Mouse (Mus musculus): Measurements from ENCODE around the gene Pecam1. TPM values are rescaled to one million over a fixed set of nuclear protein-coding genes. Genes with fewer than 3 reads are reported as not detected.

Pecam1 gene
- polyA plus RNA-seq, 1 experiment from 2014 or later: 61.4 TPM

GRCm38 (mm10) chr11:106688375-106688774 lies 62.1 kb downstream of the Pecam1 start:
- ATAC-seq (ENCODE audit: extremely low read depth, insufficient number of reproducible peaks, low FRiP score, low TSS enrichment): no peak
- Histone ChIP-seq H3K9me3 (no peaks in the 10 kb centered on the region), H3K27me3 (replicated peaks) (no peaks in the 10 kb centered on the region), H3K4me2 (no peak overlapping the region), H3K36me3 (peaks cover 14% of the 10 kb centered on the region), H3K9ac (no peak overlapping the region), H3K4me1 (peaks cover 11% of the 10 kb centered on the region), H3K27ac (replicated peaks) (no peak overlapping the region), H3K4me3 (no peak overlapping the region)
- WGBS: 65% methylated on average over 5 of the region's 5 CpGs

GRCm38 (mm10) chr11:106687293-106687692 lies 63.1 kb downstream of the Pecam1 start:
- H3K4me2 ChIP-seq: no peak overlapping the region
- H3K27ac ChIP-seq (replicated peaks): no peak overlapping the region
- WGBS: 84% methylated on average over 9 of the region's 9 CpGs
- no peaks in the 10 kb centered on the region for H3K9me3 ChIP-seq
- peaks cover 14% of the 10 kb centered on the region for H3K36me3 ChIP-seq
- H3K9ac ChIP-seq: no peak overlapping the region
- no peaks in the 10 kb centered on the region for H3K27me3 ChIP-seq (replicated peaks)
- ATAC-seq (ENCODE audit: extremely low read depth, insufficient number of reproducible peaks, low FRiP score, low TSS enrichment): no peak
- peaks cover 16% of the 10 kb centered on the region for H3K4me1 ChIP-seq
- no peak overlapping the region for H3K4me3 ChIP-seq

- 86% methylated on average over 8 of the region's 8 CpGs for WGBS
- H3K4me1 ChIP-seq: peaks cover 26% of the 10 kb centered on the region
- H3K27ac ChIP-seq (replicated peaks): no peak overlapping the region
- H3K9ac ChIP-seq: no peak overlapping the region
- H3K4me3 ChIP-seq: no peak overlapping the region
- H3K36me3 ChIP-seq: peaks cover 8% of the 10 kb centered on the region
- no peak overlapping the region for H3K4me2 ChIP-seq
- no peak for ATAC-seq (ENCODE audit: extremely low read depth, insufficient number of reproducible peaks, low FRiP score, low TSS enrichment)
- H3K27me3 ChIP-seq (replicated peaks): no peaks in the 10 kb centered on the region
- no peaks in the 10 kb centered on the region for H3K9me3 ChIP-seq
Measured at GRCm38 (mm10) chr11:106684027-106684426, 66.4 kb downstream of the Pecam1 start.

GRCm38 (mm10) chr11:106683345-106683744 lies 67.1 kb downstream of the Pecam1 start:
- Histone ChIP-seq H3K36me3 (peaks cover 8% of the 10 kb centered on the region), H3K27me3 (replicated peaks) (no peaks in the 10 kb centered on the region), H3K9me3 (no peaks in the 10 kb centered on the region), H3K4me3 (no peak overlapping the region), H3K27ac (replicated peaks) (no peak overlapping the region), H3K9ac (no peak overlapping the region), H3K4me2 (no peak overlapping the region), H3K4me1 (peaks cover 25% of the 10 kb centered on the region)
- 71% methylated on average over 3 of the region's 3 CpGs for WGBS
- ATAC-seq (ENCODE audit: extremely low read depth, insufficient number of reproducible peaks, low FRiP score, low TSS enrichment): no peak

- Histone ChIP-seq H3K9ac (no peak overlapping the region), H3K27me3 (replicated peaks) (no peaks in the 10 kb centered on the region), H3K36me3 (peaks cover 8% of the 10 kb centered on the region; the same call in 1 of the 2 replicates), H3K4me1 (peaks cover 41% of the 10 kb centered on the region), H3K27ac (replicated peaks) (no peak overlapping the region), H3K4me2 (no peak overlapping the region), H3K4me3 (no peak overlapping the region), H3K9me3 (no peaks in the 10 kb centered on the region)
- ATAC-seq (ENCODE audit: extremely low read depth, insufficient number of reproducible peaks, low FRiP score, low TSS enrichment): no peak
- WGBS: 79% methylated on average over 6 of the region's 6 CpGs
Measured at GRCm38 (mm10) chr11:106681138-106681537, 69.3 kb downstream of the Pecam1 start.

GRCm38 (mm10) chr11:106679874-106680273 lies 70.6 kb downstream of the Pecam1 start:
- H3K27me3 ChIP-seq (replicated peaks): no peaks in the 10 kb centered on the region
- no peak overlapping the region for H3K4me2 ChIP-seq
- no peak for ATAC-seq (ENCODE audit: extremely low read depth, insufficient number of reproducible peaks, low FRiP score, low TSS enrichment)
- H3K4me3 ChIP-seq: no peak overlapping the region
- no peak overlapping the region for H3K9ac ChIP-seq
- H3K27ac ChIP-seq (replicated peaks): no peak overlapping the region
- peaks cover 51% of the 10 kb centered on the region for H3K4me1 ChIP-seq
- WGBS: 40% methylated on average over 6 of the region's 6 CpGs
- H3K9me3 ChIP-seq: no peaks in the 10 kb centered on the region
- H3K36me3 ChIP-seq: peaks cover 8% of the 10 kb centered on the region; the same call in 1 of the 2 replicates

GRCm38 (mm10) chr11:106677910-106678591 lies 72.4 kb downstream of the Pecam1 start:
- peak; percentile 30; the same call in 1 of the 2 replicates for ATAC-seq (ENCODE audit: extremely low read depth, insufficient number of reproducible peaks, low FRiP score, low TSS enrichment)

GRCm38 (mm10) chr11:106677331-106677730 lies 73.1 kb downstream of the Pecam1 start:
- WGBS: 62% methylated on average over 4 of the region's 4 CpGs

More at GRCm38 (mm10) chr11:106677910-106678591, 72.4 kb downstream of the Pecam1 start:
- Histone ChIP-seq H3K4me3 (no peak overlapping the region), H3K27ac (replicated peaks) (0 out of 2 replicates have a peak overlapping the region, but pooled peaks have one; percentile 56), H3K27me3 (replicated peaks) (no peaks in the 10 kb centered on the region), H3K9ac (no peak overlapping the region), H3K9me3 (no peaks in the 10 kb centered on the region), H3K4me2 (no peak overlapping the region), H3K36me3 (peaks cover 8% of the 10 kb centered on the region; the same call in 1 of the 2 replicates), H3K4me1 (peaks cover 65% of the 10 kb centered on the region)
- WGBS: 40% methylated on average over 10 of the region's 10 CpGs

GRCm38 (mm10) chr11:106675875-106676274 lies 74.6 kb downstream of the Pecam1 start:
- Histone ChIP-seq H3K4me2 (no peak overlapping the region), H3K4me1 (peaks cover 67% of the 10 kb centered on the region), H3K9ac (no peak overlapping the region), H3K9me3 (no peaks in the 10 kb centered on the region), H3K36me3 (no peaks in the 10 kb centered on the region), H3K27ac (replicated peaks) (peak overlapping the region; percentile 87), H3K4me3 (no peak overlapping the region), H3K27me3 (replicated peaks) (no peaks in the 10 kb centered on the region)
- ATAC-seq (ENCODE audit: extremely low read depth, insufficient number of reproducible peaks, low FRiP score, low TSS enrichment): no peak
- WGBS: 81% methylated on average over 5 of the region's 5 CpGs

More at GRCm38 (mm10) chr11:106677331-106677730, 73.1 kb downstream of the Pecam1 start:
- peaks cover 67% of the 10 kb centered on the region for H3K4me1 ChIP-seq
- H3K9ac ChIP-seq: no peak overlapping the region
- H3K4me2 ChIP-seq: no peak overlapping the region
- no peaks in the 10 kb centered on the region for H3K27me3 ChIP-seq (replicated peaks)
- ATAC-seq (ENCODE audit: extremely low read depth, insufficient number of reproducible peaks, low FRiP score, low TSS enrichment): no peak
- H3K27ac ChIP-seq (replicated peaks): peak overlapping the region; percentile 56
- H3K4me3 ChIP-seq: no peak overlapping the region
- H3K36me3 ChIP-seq: peaks cover 8% of the 10 kb centered on the region; the same call in 1 of the 2 replicates
- H3K9me3 ChIP-seq: no peaks in the 10 kb centered on the region

- H3K4me2 ChIP-seq: peak overlapping the region; percentile 61
- H3K4me3 ChIP-seq: peak overlapping the region; percentile 5; the same call in 1 of the 2 replicates
- H3K27me3 ChIP-seq (replicated peaks): no peaks in the 10 kb centered on the region
- H3K9me3 ChIP-seq: no peaks in the 10 kb centered on the region
- H3K4me1 ChIP-seq: peaks cover 71% of the 10 kb centered on the region
- WGBS: 49% methylated on average over 10 of the region's 10 CpGs
- H3K27ac ChIP-seq (replicated peaks): peak overlapping the region; percentile 87
- ATAC-seq (ENCODE audit: extremely low read depth, insufficient number of reproducible peaks, low FRiP score, low TSS enrichment): no peak
- H3K9ac ChIP-seq: peak overlapping the region; percentile 53
- no peaks in the 10 kb centered on the region for H3K36me3 ChIP-seq
Measured at GRCm38 (mm10) chr11:106675201-106675726, 75.2 kb downstream of the Pecam1 start.

GRCm38 (mm10) chr11:106674612-106675153 lies 75.7 kb downstream of the Pecam1 start:
- no peaks in the 10 kb centered on the region for H3K27me3 ChIP-seq (replicated peaks)
- 4% methylated on average over 9 of the region's 9 CpGs for whole genome bisulfite sequencing
- H3K4me2 ChIP-seq: peak overlapping the region; percentile 61
- no peaks in the 10 kb centered on the region for H3K36me3 ChIP-seq
- H3K27ac ChIP-seq (replicated peaks): peak overlapping the region; percentile 87
- no peaks in the 10 kb centered on the region for H3K9me3 ChIP-seq
- peaks cover 71% of the 10 kb centered on the region for H3K4me1 ChIP-seq
- H3K9ac ChIP-seq: peak overlapping the region; percentile 53
- ATAC-seq (ENCODE audit: extremely low read depth, insufficient number of reproducible peaks, low FRiP score, low TSS enrichment): peak; percentile 35
- H3K4me3 ChIP-seq: peak overlapping the region; percentile 5
